Mouse (Mus musculus): Measurements from ENCODE around the gene Tmem203. TPM values are rescaled to one million over a fixed set of nuclear protein-coding genes. Genes with fewer than 3 reads are reported as not detected.

The Tmem203 gene
- polyA plus RNA-seq, 1 experiment from 2014 or later: 10.9 TPM

DNA sequence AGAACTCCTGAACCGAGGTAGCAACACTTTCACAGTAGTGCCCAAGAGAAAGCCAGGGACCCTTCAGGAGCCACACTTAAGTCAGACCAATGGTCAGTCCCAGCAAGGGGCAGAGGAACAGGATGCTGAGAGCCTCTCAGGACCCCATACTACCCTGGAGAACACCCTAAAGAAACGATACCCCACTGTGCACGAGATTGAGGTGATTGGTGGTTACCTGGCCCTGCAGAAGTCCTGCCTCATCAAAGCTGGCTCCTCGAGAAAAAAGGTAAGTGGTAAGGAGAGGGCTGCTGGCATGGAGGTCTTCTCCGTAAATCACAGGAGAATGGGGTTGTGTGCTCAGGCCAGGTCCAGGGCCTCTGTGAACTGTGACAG is 9.0 kb downstream of the Tmem203 start:
- ATAC-seq (ENCODE audit: low read depth): no peak
- 62% methylated on average over 5 of the region's 5 CpGs for whole genome bisulfite sequencing (ENCODE audit: insufficient replicate concordance)
- Histone ChIP-seq H3K4me3 (ENCODE audit: low read depth, low read length) (no peak overlapping the region), H3K4me2 (ENCODE audit: low read depth, low read length) (peak overlapping the region; percentile 24; the same call in 1 of the 2 replicates), H3K27ac (ENCODE audit: low read length) (no peak overlapping the region), H3K27me3 (ENCODE audit: control insufficient read depth, insufficient read depth, low read depth, low read length) (no peaks in the 10 kb centered on the region), H3K36me3 (ENCODE audit: control insufficient read depth, insufficient read depth) (no peaks in the 10 kb centered on the region; the same call in 1 of the 2 replicates), H3K9ac (ENCODE audit: low read depth, low read length) (0 out of 2 replicates have a peak overlapping the region, but pooled peaks have one; percentile 3), H3K4me1 (ENCODE audit: control insufficient read depth, low read depth, low read length) (peaks cover 56% of the 10 kb centered on the region), H3K9me3 (replicated peaks; ENCODE audit: control insufficient read depth, low read length) (no peaks in the 10 kb centered on the region)

GRCm38 (mm10) chr2:25264851-25265250 is 9.6 kb downstream of the Tmem203 start:
- no peak overlapping the region for H3K9ac ChIP-seq (ENCODE audit: low read depth, low read length)
- no peak for ATAC-seq (ENCODE audit: low read depth)
- H3K4me3 ChIP-seq (ENCODE audit: low read depth, low read length): no peak overlapping the region
- 61% methylated on average over 3 of the region's 3 CpGs for WGBS (ENCODE audit: insufficient replicate concordance)
- H3K4me2 ChIP-seq (ENCODE audit: low read depth, low read length): peak overlapping the region; percentile 24; the same call in 1 of the 2 replicates
- no peaks in the 10 kb centered on the region for H3K27me3 ChIP-seq (ENCODE audit: control insufficient read depth, insufficient read depth, low read depth, low read length)
- no peaks in the 10 kb centered on the region for H3K9me3 ChIP-seq (replicated peaks; ENCODE audit: control insufficient read depth, low read length)
- H3K36me3 ChIP-seq (ENCODE audit: control insufficient read depth, insufficient read depth): no peaks in the 10 kb centered on the region; the same call in 1 of the 2 replicates
- no peak overlapping the region for H3K27ac ChIP-seq (ENCODE audit: low read length)
- H3K4me1 ChIP-seq (ENCODE audit: control insufficient read depth, low read depth, low read length): peaks cover 56% of the 10 kb centered on the region

DNA sequence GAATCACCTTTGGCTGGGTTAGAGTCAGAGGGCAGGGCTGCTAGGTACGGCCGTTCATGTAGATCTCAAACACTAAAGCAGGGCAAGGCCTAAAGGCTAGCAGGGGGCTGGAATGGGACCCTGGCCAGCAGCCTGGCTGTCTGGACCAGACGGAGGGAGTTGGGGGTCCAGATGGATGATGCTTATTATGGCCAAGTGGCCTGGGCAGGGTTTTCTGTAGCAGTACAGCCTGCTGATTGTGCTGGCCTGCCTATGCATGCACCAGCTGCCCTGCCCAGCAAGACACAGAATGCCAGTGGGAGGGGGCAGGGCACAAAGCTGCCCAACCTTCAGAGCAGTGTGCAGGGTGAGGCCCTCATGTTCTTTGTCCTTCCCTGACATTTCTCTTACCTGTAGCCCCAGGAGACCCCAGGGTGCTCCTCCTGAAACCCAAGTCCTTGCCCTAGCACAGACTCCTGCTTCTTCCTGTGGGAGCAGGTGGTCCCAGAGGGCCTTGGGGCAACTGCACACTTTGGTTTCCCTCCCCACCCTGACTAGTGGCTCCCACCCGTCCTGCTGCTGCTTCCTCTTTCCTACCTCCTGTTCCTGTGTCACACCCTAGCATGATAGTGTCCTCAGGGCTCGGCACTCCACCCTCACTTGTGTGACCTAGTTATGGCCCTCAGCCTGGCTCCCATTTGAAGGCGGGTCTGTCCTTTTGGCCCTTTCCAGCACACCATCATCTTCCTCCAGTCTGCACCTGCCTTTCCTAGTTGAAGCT is 10.8 kb downstream of the Tmem203 start:
- H3K36me3 ChIP-seq (ENCODE audit: control insufficient read depth, insufficient read depth): peaks cover 9% of the 10 kb centered on the region
- H3K27ac ChIP-seq (ENCODE audit: low read length): peak overlapping the region; percentile 25
- H3K27me3 ChIP-seq (ENCODE audit: control insufficient read depth, insufficient read depth, low read depth, low read length): no peaks in the 10 kb centered on the region
- H3K4me1 ChIP-seq (ENCODE audit: control insufficient read depth, low read depth, low read length): peaks cover 63% of the 10 kb centered on the region
- peak overlapping the region; percentile 2; the same call in 1 of the 2 replicates for H3K4me3 ChIP-seq (ENCODE audit: low read depth, low read length)
- ATAC-seq (ENCODE audit: low read depth): no peak
- H3K9ac ChIP-seq (ENCODE audit: low read depth, low read length): peak overlapping the region; percentile 37; the same call in 1 of the 2 replicates
- H3K4me2 ChIP-seq (ENCODE audit: low read depth, low read length): peak overlapping the region; percentile 39
- WGBS (ENCODE audit: insufficient replicate concordance): 39% methylated on average over 6 of the region's 6 CpGs
- H3K9me3 ChIP-seq (replicated peaks; ENCODE audit: control insufficient read depth, low read length): no peaks in the 10 kb centered on the region

GRCm38 (mm10) chr2:25266720-25267119 is 11.5 kb downstream of the Tmem203 start:
- 50% methylated on average over 2 of the region's 2 CpGs for WGBS (ENCODE audit: insufficient replicate concordance)
- no peak for ATAC-seq (ENCODE audit: low read depth)
- Histone ChIP-seq H3K9me3 (replicated peaks; ENCODE audit: control insufficient read depth, low read length) (no peaks in the 10 kb centered on the region), H3K4me2 (ENCODE audit: low read depth, low read length) (peak overlapping the region; percentile 39; the same call in 1 of the 2 replicates), H3K27me3 (ENCODE audit: control insufficient read depth, insufficient read depth, low read depth, low read length) (no peaks in the 10 kb centered on the region), H3K27ac (ENCODE audit: low read length) (peak overlapping the region; percentile 8), H3K36me3 (ENCODE audit: control insufficient read depth, insufficient read depth) (peaks cover 9% of the 10 kb centered on the region), H3K4me1 (ENCODE audit: control insufficient read depth, low read depth, low read length) (peaks cover 68% of the 10 kb centered on the region), H3K4me3 (ENCODE audit: low read depth, low read length) (no peak overlapping the region), H3K9ac (ENCODE audit: low read depth, low read length) (no peak overlapping the region)

DNA sequence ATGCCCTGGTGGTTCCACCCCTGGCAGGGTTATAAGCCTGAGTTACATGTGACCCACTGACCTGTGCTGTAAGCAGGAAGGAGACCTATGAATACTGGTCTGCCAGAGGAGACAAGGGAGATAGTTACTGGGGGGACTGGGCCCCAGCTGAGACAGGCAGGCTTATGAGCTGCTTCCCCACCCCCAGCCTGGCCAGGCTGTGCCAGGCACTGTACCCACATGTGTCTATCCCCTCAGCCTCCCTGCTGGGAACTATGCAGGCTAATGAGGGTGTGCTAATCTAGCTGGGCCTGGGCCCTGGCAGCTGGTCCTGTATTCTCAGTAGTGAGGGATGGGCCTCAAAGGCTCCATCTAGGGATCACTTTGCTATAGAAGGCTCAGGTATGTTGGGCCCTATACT is 12.0 kb downstream of the Tmem203 start:
- no peak for ATAC-seq (ENCODE audit: low read depth)
- Histone ChIP-seq H3K4me3 (ENCODE audit: low read depth, low read length) (no peak overlapping the region), H3K9ac (ENCODE audit: low read depth, low read length) (no peak overlapping the region)

GRCm38 (mm10) chr2:25267746-25268309 is 12.6 kb downstream of the Tmem203 start:
- no peak for ATAC-seq (ENCODE audit: low read depth)
- Histone ChIP-seq H3K4me3 (ENCODE audit: low read depth, low read length) (no peak overlapping the region), H3K36me3 (ENCODE audit: control insufficient read depth, insufficient read depth) (peaks cover 9% of the 10 kb centered on the region), H3K27me3 (ENCODE audit: control insufficient read depth, insufficient read depth, low read depth, low read length) (no peaks in the 10 kb centered on the region), H3K4me2 (ENCODE audit: low read depth, low read length) (no peak overlapping the region), H3K4me1 (ENCODE audit: control insufficient read depth, low read depth, low read length) (peaks cover 65% of the 10 kb centered on the region), H3K27ac (ENCODE audit: low read length) (no peak overlapping the region; the same call in 1 of the 2 replicates), H3K9me3 (replicated peaks; ENCODE audit: control insufficient read depth, low read length) (no peaks in the 10 kb centered on the region), H3K9ac (ENCODE audit: low read depth, low read length) (no peak overlapping the region)
- WGBS (ENCODE audit: insufficient replicate concordance): 69% methylated on average over 4 of the region's 4 CpGs

More for the DNA sequence above, 12.0 kb downstream of the Tmem203 start:
- peaks cover 9% of the 10 kb centered on the region for H3K36me3 ChIP-seq (ENCODE audit: control insufficient read depth, insufficient read depth)
- peak overlapping the region; percentile 8 for H3K27ac ChIP-seq (ENCODE audit: low read length)
- no peak overlapping the region for H3K4me2 ChIP-seq (ENCODE audit: low read depth, low read length)
- no peaks in the 10 kb centered on the region for H3K9me3 ChIP-seq (replicated peaks; ENCODE audit: control insufficient read depth, low read length)
- peaks cover 64% of the 10 kb centered on the region for H3K4me1 ChIP-seq (ENCODE audit: control insufficient read depth, low read depth, low read length)
- H3K27me3 ChIP-seq (ENCODE audit: control insufficient read depth, insufficient read depth, low read depth, low read length): no peaks in the 10 kb centered on the region

GRCm38 (mm10) chr2:25271827-25272511 is 16.7 kb downstream of the Tmem203 start, which contains the start of the genes Ssna1 and Anapc2:
Gene Ssna1, minus strand, starts transcription at chr2:25272438.
Gene Anapc2, plus strand, starts transcription at chr2:25272478.
- WGBS (ENCODE audit: insufficient replicate concordance): under 1% methylated on average over 55 of the region's 55 CpGs
- H3K4me1 ChIP-seq (ENCODE audit: control insufficient read depth, low read depth, low read length): peaks cover 35% of the 10 kb centered on the region
- no peaks in the 10 kb centered on the region for H3K9me3 ChIP-seq (replicated peaks; ENCODE audit: control insufficient read depth, low read length)

DNA sequence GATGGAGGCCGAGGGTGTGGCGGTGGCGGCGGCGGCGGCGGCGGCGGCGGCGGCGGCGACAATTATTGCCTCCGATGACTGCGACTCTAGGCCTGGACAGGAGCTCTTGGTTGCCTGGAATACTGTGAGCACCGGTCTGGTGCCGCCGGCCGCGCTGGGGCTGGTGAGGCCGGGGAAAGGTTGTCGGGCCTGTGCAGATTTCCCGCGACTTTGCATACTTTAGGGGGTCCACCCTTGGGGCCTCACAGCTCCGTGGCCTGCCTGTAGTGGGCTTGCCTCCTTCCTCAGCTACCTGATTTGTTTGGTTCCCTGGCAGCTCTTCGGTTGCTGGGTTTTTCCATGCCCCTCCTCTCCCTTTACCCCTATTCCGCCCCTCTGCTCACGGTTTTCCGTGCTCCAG is 17.3 kb downstream of the Tmem203 start:
- peak overlapping the region; percentile 96 for H3K4me3 ChIP-seq (ENCODE audit: low read depth, low read length)
- H3K9ac ChIP-seq (ENCODE audit: low read depth, low read length): peak overlapping the region; percentile 89
- peak; percentile 17; the same call in 1 of the 2 replicates for ATAC-seq (ENCODE audit: low read depth)
- H3K4me2 ChIP-seq (ENCODE audit: low read depth, low read length): peak overlapping the region; percentile 82
- peak overlapping the region; percentile 73 for H3K27ac ChIP-seq (ENCODE audit: low read length)
- no peaks in the 10 kb centered on the region for H3K9me3 ChIP-seq (replicated peaks; ENCODE audit: control insufficient read depth, low read length)
- H3K4me1 ChIP-seq (ENCODE audit: control insufficient read depth, low read depth, low read length): peaks cover 29% of the 10 kb centered on the region
- WGBS (ENCODE audit: insufficient replicate concordance): under 1% methylated on average over 27 of the region's 29 CpGs
- peaks cover 22% of the 10 kb centered on the region for H3K36me3 ChIP-seq (ENCODE audit: control insufficient read depth, insufficient read depth)
- H3K27me3 ChIP-seq (ENCODE audit: control insufficient read depth, insufficient read depth, low read depth, low read length): no peaks in the 10 kb centered on the region

More at GRCm38 (mm10) chr2:25271827-25272511, 16.7 kb downstream of the Tmem203 start, which contains the start of the genes Ssna1 and Anapc2:
- Histone ChIP-seq H3K27ac (ENCODE audit: low read length) (peak within 1 kb of the TSS; percentile 89), H3K4me2 (ENCODE audit: low read depth, low read length) (peak within 1 kb of the TSS; percentile 82), H3K9ac (ENCODE audit: low read depth, low read length) (peak within 1 kb of the TSS; percentile 96), H3K27me3 (ENCODE audit: control insufficient read depth, insufficient read depth, low read depth, low read length) (no peaks in the 10 kb centered on the region), H3K4me3 (ENCODE audit: low read depth, low read length) (peak within 1 kb of the TSS; percentile 96), H3K36me3 (ENCODE audit: control insufficient read depth, insufficient read depth) (peaks cover 21% of the 10 kb centered on the region)
- ATAC-seq (ENCODE audit: low read depth): peak; percentile 97

All from liver, embryonic 16.5 days (tissue).